Mouse (Mus musculus) adrenal gland, postnatal 25 days (tissue): ENCODE data around the gene Odf3. TPM values are rescaled to one million over a fixed set of nuclear protein-coding genes. Genes with fewer than 3 reads are reported as not detected.

Source experiments
- DNase-seq: peaks from one replicate; pipeline ENCODE4 v3.0.0; 2021; ENCODE audit warnings: mixed read lengths
- total RNA-seq: library from RNA; stranded (reverse); gene quantifications from 2 replicates; pipeline ENCODE4 v1.2.3, GENCODE M21; 2021

Gene Odf3
- total RNA-seq, 1 experiment from 2014 or later: not detected

GRCm38 (mm10) chr7:140844905-140845665 lies 2.5 kb upstream of the Odf3 start, which contains the start of gene Scgb1c1:
Gene Scgb1c1, plus strand, starts transcription at chr7:140845547.
- peak; percentile 93 for DNase-seq

- DNase-seq: no peak
Measured at GRCm38 (mm10) chr7:140845683-140846082, 1.9 kb upstream of the Odf3 start.

GRCm38 (mm10) chr7:140846676-140847075 lies 929 bp upstream of the Odf3 start:
- DNase-seq: no peak

- DNase-seq: no peak
Measured at GRCm38 (mm10) chr7:140848591-140848990, 986 bp downstream of the Odf3 start.

- no peak for DNase-seq
Measured at GRCm38 (mm10) chr7:140851916-140852315, 4.3 kb downstream of the Odf3 start.

- DNase-seq: no peak
Measured at GRCm38 (mm10) chr7:140853386-140853785, 5.8 kb downstream of the Odf3 start.

GRCm38 (mm10) chr7:140854483-140854882 lies 6.9 kb downstream of the Odf3 start:
- no peak for DNase-seq

GRCm38 (mm10) chr7:140855181-140855580 lies 7.6 kb downstream of the Odf3 start:
- DNase-seq: no peak

- peak; percentile 75 for DNase-seq
Measured at GRCm38 (mm10) chr7:140855860-140856784, 8.5 kb downstream of the Odf3 start, which contains the start of gene Gm45785. Gene Gm45785, minus strand, starts transcription at chr7:140856331.

- peak; percentile 92 for DNase-seq
Measured at GRCm38 (mm10) chr7:140856785-140857549, 9.4 kb downstream of the Odf3 start, which contains the start of gene Ric8a. Gene Ric8a, plus strand, starts transcription at chr7:140856957.

GRCm38 (mm10) chr7:140857550-140858505 lies 10.2 kb downstream of the Odf3 start, which contains the start of gene Bet1l:
Gene Bet1l, minus strand, starts transcription at chr7:140857577.
- DNase-seq: no peak

GRCm38 (mm10) chr7:140858746-140859145 lies 11.1 kb downstream of the Odf3 start:
- DNase-seq: no peak

GRCm38 (mm10) chr7:140859997-140860396 lies 12.4 kb downstream of the Odf3 start:
- no peak for DNase-seq

- DNase-seq: no peak
Measured at GRCm38 (mm10) chr7:140860728-140861127, 13.1 kb downstream of the Odf3 start.

GRCm38 (mm10) chr7:140864761-140865160 lies 17.2 kb downstream of the Odf3 start:
- DNase-seq: no peak

- DNase-seq: no peak
Measured at GRCm38 (mm10) chr7:140874224-140874623, 26.6 kb downstream of the Odf3 start.

GRCm38 (mm10) chr7:140877364-140877763 lies 29.8 kb downstream of the Odf3 start:
- DNase-seq: no peak

GRCm38 (mm10) chr7:140879355-140879754 lies 31.8 kb downstream of the Odf3 start:
- no peak for DNase-seq

GRCm38 (mm10) chr7:140880419-140880818 lies 32.8 kb downstream of the Odf3 start:
- no peak for DNase-seq

- DNase-seq: no peak
Measured at GRCm38 (mm10) chr7:140880865-140881515, 33.4 kb downstream of the Odf3 start.
